Comparison of ENCODE assay signal across 17 mouse cellular contexts in genomic region chr7:30785154-30785553, GRCm38 (mm10). TPM values are rescaled to one million over a fixed set of nuclear protein-coding genes. Genes with fewer than 3 reads are reported as not detected.
"Had no signal": no experiment of that assay in that cellular context is flagged by ENCODE, and none has a peak within 500 bp of the region (broad histone marks: within the 10 kb centered on the region; RNA-seq: fewer than 3 reads in every experiment).

No protein-coding gene starts in this region.

- H3K9ac ChIP-seq: limb, embryonic 15.5 days; liver, embryonic 12.5 days had no signal

- ATAC-seq: liver, embryonic 12.5 days had no signal

- H3K27ac ChIP-seq: kidney, postnatal 0 days; limb, embryonic 15.5 days; liver, embryonic 12.5 days; macrophage had no signal

- H3K4me3 ChIP-seq: limb, embryonic 15.5 days; liver, embryonic 12.5 days; megakaryocyte, embryonic 14.5 days had no signal

- H3K27me3 ChIP-seq: limb, embryonic 15.5 days had no signal

- DNase-seq: kidney, adult 11 months; kidney, adult 9 months; kidney, postnatal 36 days; right cerebral cortex, adult 18-20 months; right cerebral cortex, postnatal 4 days; spleen, adult 18-20 months; thymus, adult 18-20 months; thymus, postnatal 14 days had no signal

- H3K4me1 ChIP-seq: limb, embryonic 15.5 days; liver, embryonic 12.5 days had no signal

- H3K9me3 ChIP-seq: limb, embryonic 15.5 days; liver, embryonic 12.5 days; megakaryocyte, embryonic 14.5 days had no signal

- H3K36me3 ChIP-seq: limb, embryonic 15.5 days; liver, embryonic 12.5 days had no signal

- H3K4me2 ChIP-seq: limb, embryonic 15.5 days; liver, embryonic 12.5 days; midbrain, embryonic 11.5 days had no signal

RNA-seq across cellular contexts. Expression of gene Krtdap, which starts 2.5 kb away (rescaled TPM):
- polyA plus RNA-seq: limb, embryonic 11.5 days; liver, embryonic 12.5 days; macrophage; midbrain, embryonic 11.5 days; neural tube, embryonic 11.5 days had no signal

RNA-seq across cellular contexts. Expression of gene Dmkn, which starts 21.6 kb away (rescaled TPM):
- polyA plus RNA-seq: limb, embryonic 11.5 days; liver, embryonic 12.5 days; midbrain, embryonic 11.5 days; neural tube, embryonic 11.5 days had no signal

RNA-seq across cellular contexts. Expression of gene Ffar2, which starts 38.4 kb away (rescaled TPM):
- polyA plus RNA-seq: limb, embryonic 11.5 days; limb, embryonic 15.5 days; midbrain, embryonic 11.5 days; neural tube, embryonic 11.5 days had no signal

RNA-seq across cellular contexts. Expression of gene Gapdhs, which starts 41.7 kb away (rescaled TPM):
- polyA plus RNA-seq: liver, embryonic 12.5 days; liver, embryonic 16.5 days; macrophage had no signal
